Mouse (Mus musculus): Measurements from ENCODE around the gene Trim47.

- TF ChIP-seq POLR2A (IDR thresholded peaks at IDR 0.05; ENCODE audit: control insufficient read depth, extremely low read depth, insufficient read depth, low read length, poor library complexity) = no peak
- TF ChIP-seq CTCF (IDR thresholded peaks at IDR 0.05; ENCODE audit: borderline replicate concordance, control insufficient read depth, extremely low read depth, insufficient read depth, low read length, poor library complexity) = no peak
These were observed 38.8 kb downstream of the Trim47 start for GRCm38 (mm10) chr11:116088188-116088587.

Measured in thymus, adult 2 months (tissue).